Mouse (Mus musculus) layer of hippocampus, adult 9-11 months (tissue): ENCODE data around the gene Bhlha15.

Source experiments
- DNase-seq: peaks from one replicate; pipeline ENCODE4 v3.0.0; 2022

Bhlha15 gene

GRCm38 (mm10) chr5:144191026-144191425 is 940 bp downstream of the Bhlha15 start:
- DNase-seq = no peak

- DNase-seq = no peak
These were observed 2.6 kb downstream of the Bhlha15 start for GRCm38 (mm10) chr5:144192673-144193072.

GRCm38 (mm10) chr5:144194416-144194815 is 4.3 kb downstream of the Bhlha15 start:
- DNase-seq = no peak

- DNase-seq = no peak
These were observed 5.5 kb downstream of the Bhlha15 start for GRCm38 (mm10) chr5:144195567-144195966.

- no peak for DNase-seq
These were observed 10.5 kb downstream of the Bhlha15 start for GRCm38 (mm10) chr5:144200616-144201015.

- no peak for DNase-seq
These were observed 12.3 kb downstream of the Bhlha15 start for GRCm38 (mm10) chr5:144202430-144202829.

- no peak for DNase-seq
These were observed 13.4 kb downstream of the Bhlha15 start for GRCm38 (mm10) chr5:144203398-144203959.

- no peak for DNase-seq
These were observed 14.2 kb downstream of the Bhlha15 start for GRCm38 (mm10) chr5:144204303-144204702.

- DNase-seq = no peak
These were observed 14.8 kb downstream of the Bhlha15 start for GRCm38 (mm10) chr5:144204911-144205310.

GRCm38 (mm10) chr5:144206069-144206468 is 16.0 kb downstream of the Bhlha15 start:
- DNase-seq = no peak

GRCm38 (mm10) chr5:144207478-144207877 is 17.4 kb downstream of the Bhlha15 start:
- peak; percentile 47 for DNase-seq

- no peak for DNase-seq
These were observed 24.4 kb downstream of the Bhlha15 start for GRCm38 (mm10) chr5:144214453-144214852.

GRCm38 (mm10) chr5:144215992-144216391 is 25.9 kb downstream of the Bhlha15 start:
- no peak for DNase-seq

- DNase-seq = no peak
These were observed 28.0 kb downstream of the Bhlha15 start for GRCm38 (mm10) chr5:144218061-144218460.

- DNase-seq = peak; percentile 42
These were observed 29.2 kb downstream of the Bhlha15 start for GRCm38 (mm10) chr5:144219306-144219705.

GRCm38 (mm10) chr5:144219936-144220335 is 29.9 kb downstream of the Bhlha15 start:
- DNase-seq = no peak

- DNase-seq = no peak
These were observed 31.2 kb downstream of the Bhlha15 start for GRCm38 (mm10) chr5:144221305-144221704.

GRCm38 (mm10) chr5:144222811-144223502 is 32.9 kb downstream of the Bhlha15 start:
- DNase-seq = peak; percentile 41

GRCm38 (mm10) chr5:144223503-144223862 is 33.4 kb downstream of the Bhlha15 start, which contains the start of gene Tecpr1:
Gene Tecpr1, minus strand, starts transcription at chr5:144223615.
- DNase-seq = peak; percentile 95

GRCm38 (mm10) chr5:144223899-144224816 is 34.1 kb downstream of the Bhlha15 start:
- no peak for DNase-seq

- no peak for DNase-seq
These were observed 36.1 kb downstream of the Bhlha15 start for GRCm38 (mm10) chr5:144226220-144226619.

GRCm38 (mm10) chr5:144230216-144230615 is 40.1 kb downstream of the Bhlha15 start:
- no peak for DNase-seq

GRCm38 (mm10) chr5:144231410-144231809 is 41.3 kb downstream of the Bhlha15 start:
- no peak for DNase-seq

GRCm38 (mm10) chr5:144232531-144232930 is 42.4 kb downstream of the Bhlha15 start:
- DNase-seq = no peak
